Mouse (Mus musculus) cerebellum, postnatal 14 days (tissue): Measurements from ENCODE around the gene Aldoc.

Experiments
- DNase-seq, 2 experiments: peaks; one replicate each; pipeline ENCODE4 v3.0.0; 2021; ENCODE audit warnings: mixed read lengths in 2 of 2

Gene Aldoc

GRCm38 (mm10) chr11:78322860-78323259, at the start of gene Aldoc:
Aldoc (plus strand) TSS chr11:78322968.
- DNase-seq = peak; percentile 78 to 83

- no peak for DNase-seq
Measured at GRCm38 (mm10) chr11:78275596-78275995, 47.2 kb upstream of the Aldoc start.

- DNase-seq = peak in 1 of 2 experiments; percentile 20
Measured at GRCm38 (mm10) chr11:78276169-78276568, 46.6 kb upstream of the Aldoc start.

GRCm38 (mm10) chr11:78278853-78279252, 43.9 kb upstream of the Aldoc start:
- no peak for DNase-seq

DNA sequence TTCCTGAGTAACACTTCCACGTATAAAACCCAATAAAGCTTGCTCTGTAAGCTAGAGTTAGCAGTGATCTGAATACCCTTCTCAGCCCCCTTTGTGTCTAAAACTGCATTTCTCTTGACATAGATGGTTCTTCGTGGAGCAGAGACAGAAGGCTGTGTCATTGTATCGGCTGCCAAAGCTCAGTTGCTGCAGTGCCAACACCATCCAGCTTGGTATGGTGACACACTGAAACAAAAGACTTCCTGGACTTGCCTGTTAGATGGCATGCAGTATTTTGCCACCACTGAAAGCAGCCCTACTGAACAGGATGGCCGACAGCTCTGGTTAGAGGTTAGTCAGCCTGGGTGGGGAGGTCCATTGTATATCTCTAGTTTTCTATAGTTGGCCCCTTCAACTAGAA, 43.2 kb upstream of the Aldoc start:
- DNase-seq = no peak

GRCm38 (mm10) chr11:78289146-78289763, 33.5 kb upstream of the Aldoc start:
- DNase-seq = no peak

GRCm38 (mm10) chr11:78290654-78291053, 32.1 kb upstream of the Aldoc start, which contains the start of gene BC030499:
BC030499 (plus strand) TSS chr11:78290841.
- no peak for DNase-seq

DNA sequence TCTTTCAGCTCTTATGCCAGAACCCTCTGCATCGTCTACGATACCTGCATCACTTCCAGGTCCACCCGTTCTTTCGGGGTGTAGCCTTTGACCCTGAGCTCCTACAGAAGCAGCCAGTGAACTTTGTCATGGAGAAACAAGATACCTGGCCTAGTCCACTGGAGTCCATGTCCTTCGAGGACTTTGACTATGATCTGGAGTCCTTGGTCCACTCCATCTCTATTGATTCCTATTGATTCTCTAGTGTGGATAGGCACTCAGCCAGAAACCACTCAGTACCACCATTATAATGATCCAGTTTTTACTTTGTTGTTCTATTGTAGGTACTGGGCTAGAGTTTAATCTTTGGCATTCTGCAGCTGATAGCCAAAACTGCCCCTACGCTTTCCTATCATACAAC, 28.2 kb upstream of the Aldoc start:
- no peak for DNase-seq

GRCm38 (mm10) chr11:78300917-78301316, 21.9 kb upstream of the Aldoc start:
- DNase-seq = no peak

DNA sequence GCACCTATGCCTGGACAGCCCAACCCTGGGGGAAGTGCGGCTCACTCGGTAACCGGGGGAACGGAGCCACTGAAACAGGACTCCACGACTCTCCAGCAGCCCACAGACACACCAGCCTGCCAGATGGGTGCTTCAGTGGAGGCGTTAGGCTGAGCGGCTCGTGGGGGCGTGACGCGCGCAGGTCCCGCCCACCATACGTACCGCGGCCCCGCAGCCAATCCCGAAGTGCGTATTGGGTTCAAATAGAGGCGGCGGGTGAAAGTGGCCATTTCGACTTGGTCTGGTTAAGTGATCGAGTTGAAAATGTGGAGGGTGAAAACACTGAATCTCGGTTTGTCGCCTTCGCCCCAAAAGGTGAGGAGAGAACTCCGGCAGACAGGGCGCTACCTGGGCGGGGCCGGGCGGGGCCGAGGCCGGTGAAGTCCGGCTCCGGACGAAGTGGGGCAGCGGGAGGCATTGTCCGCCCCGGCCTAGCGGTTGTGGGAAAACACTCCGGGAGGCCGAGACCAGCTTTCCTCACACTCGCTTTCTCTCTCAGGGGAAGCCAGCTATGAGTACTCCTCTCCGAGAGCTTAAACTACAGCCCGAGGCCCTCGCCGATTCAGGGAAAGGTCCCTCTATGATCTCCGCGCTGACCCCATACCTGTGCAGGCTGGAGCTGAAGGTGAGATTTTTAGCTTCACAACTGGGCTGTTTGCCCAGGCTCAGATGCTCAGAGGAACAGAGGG, 21.2 kb upstream of the Aldoc start, which contains the start of gene Spag5:
Spag5 (plus strand) TSS at position 173 of the 728 bp plus-strand sequence.
- peak; percentile 90 to 91 for DNase-seq

GRCm38 (mm10) chr11:78305272-78305671, 17.5 kb upstream of the Aldoc start:
- DNase-seq = no peak

GRCm38 (mm10) chr11:78310861-78311511, 11.8 kb upstream of the Aldoc start:
- DNase-seq = no peak

- DNase-seq = no peak
Measured at GRCm38 (mm10) chr11:78313662-78314061, 9.1 kb upstream of the Aldoc start.

DNA sequence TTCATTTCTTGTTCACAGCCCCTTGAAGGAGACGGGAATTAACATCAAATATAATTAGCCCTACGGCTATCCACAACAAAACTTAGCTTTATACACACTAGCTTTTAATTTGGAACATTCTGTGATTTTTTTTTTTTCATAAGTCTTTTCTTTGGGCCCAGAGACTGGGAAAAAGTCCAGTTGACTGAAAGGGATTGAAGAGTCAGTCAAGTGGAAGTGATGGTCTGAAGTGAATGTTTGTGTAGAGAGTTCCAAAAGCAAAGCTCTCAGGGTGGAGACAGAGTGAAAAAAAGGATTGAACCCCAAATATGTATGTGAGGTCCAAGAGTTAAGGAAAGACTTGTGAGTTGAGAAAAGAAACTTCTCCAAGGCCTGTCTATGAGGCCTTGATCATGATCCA, 4.4 kb upstream of the Aldoc start:
- no peak for DNase-seq

- DNase-seq = peak; percentile 11 to 38
Measured at GRCm38 (mm10) chr11:78322076-78322831, 514 bp upstream of the Aldoc start.

GRCm38 (mm10) chr11:78324000-78324785, 1.4 kb downstream of the Aldoc start:
- peak; percentile 77 to 91 for DNase-seq

DNA sequence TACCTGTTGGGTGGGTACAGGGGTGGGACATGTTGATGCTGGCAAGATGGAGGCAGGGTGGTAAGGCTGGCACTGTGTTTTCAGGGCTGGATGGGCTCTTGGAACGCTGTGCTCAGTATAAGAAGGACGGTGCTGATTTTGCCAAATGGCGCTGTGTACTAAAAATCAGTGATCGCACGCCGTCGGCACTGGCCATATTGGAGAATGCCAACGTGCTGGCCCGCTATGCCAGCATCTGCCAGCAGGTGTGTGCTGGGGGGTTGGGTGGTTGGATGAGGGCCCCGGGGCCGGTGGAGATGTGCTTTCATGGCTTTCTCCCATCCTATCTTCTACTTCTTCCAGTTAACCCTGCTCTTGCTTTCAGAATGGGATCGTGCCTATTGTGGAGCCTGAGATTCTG, 2.2 kb downstream of the Aldoc start:
- DNase-seq = peak; percentile 53 to 61

- no peak for DNase-seq
Measured at GRCm38 (mm10) chr11:78327215-78327614, 4.4 kb downstream of the Aldoc start.

- peak; percentile 99 for DNase-seq
Measured at GRCm38 (mm10) chr11:78327634-78328511, 5.1 kb downstream of the Aldoc start, which contains the start of gene Pigs. Pigs (plus strand) TSS chr11:78328415.

DNA sequence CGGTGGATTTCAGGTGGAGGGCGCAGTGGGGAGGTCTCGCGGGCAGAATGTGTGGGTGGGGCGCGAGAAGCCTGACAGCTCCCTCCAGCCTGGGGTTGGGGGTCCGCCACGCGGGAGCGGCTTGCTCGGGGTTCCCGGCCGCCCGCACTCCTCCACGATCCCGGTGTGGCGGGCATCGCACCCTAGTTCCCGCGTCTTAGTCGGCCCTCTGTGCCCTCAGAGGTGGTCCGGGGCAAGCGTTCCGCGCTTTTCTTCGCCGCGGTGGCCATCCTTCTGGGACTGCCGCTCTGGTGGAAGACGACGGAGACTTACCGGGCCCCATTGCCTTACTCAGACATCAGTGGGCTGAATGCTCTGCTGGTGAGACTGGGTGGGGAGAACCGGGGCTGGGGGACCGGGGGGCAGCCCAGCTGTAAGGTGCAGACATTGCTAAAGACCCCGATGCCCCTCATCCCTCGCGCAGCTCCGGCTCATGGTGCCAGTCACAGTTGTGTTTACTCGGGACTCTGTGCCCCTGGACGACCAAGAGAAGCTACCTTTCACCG, 5.8 kb downstream of the Aldoc start:
- DNase-seq = no peak

DNA sequence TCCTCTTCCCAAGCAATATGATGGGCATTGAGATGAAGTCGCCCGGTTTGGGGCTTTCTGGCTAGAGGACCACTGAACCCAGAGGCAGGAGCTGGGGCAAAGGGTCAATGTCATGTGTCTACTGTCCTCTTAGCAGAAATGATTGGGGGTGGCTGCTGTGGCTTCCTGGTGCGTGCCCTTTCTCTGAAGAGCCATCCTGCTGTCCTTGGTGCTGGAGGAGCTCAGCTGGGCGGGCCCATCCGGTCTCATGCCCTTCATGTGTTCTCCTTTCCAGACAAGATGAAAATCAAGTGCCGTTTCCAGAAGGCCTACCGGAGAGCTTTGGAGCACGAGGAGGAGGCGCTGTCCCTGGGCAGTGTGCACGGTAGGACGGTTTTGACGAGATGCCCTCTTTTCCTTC, 9.9 kb downstream of the Aldoc start:
- DNase-seq = no peak
